In the genomic region with DNA sequence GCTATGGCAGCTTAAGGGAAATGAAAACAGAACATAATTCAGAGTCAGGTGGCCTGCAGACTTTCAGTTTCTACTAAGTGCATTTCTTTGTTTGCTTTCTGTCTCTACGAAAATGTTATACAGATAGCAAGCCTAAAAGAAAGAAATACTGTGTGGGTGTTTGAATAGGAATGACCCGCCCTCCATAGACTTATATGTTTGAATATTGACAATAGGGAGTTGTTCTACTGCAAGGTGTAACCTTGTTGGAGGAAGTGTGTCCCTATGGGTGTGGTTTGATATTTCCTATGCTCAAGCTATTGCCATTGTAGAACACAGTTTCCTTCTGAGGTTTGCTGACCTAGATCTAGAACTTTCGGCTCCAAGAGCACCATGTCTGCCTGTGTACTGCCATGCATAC, we compare ENCODE assay signal across 25 mouse cellular contexts.
"Had no signal": no experiment of that assay in that cellular context is flagged by ENCODE, and none has a peak within 500 bp of the region (broad histone marks: within the 10 kb centered on the region; RNA-seq: fewer than 3 reads in every experiment).

No protein-coding gene starts in this region.

- H3K9me3 ChIP-seq: heart, embryonic 13.5 days; heart, embryonic 15.5 days; hindbrain, embryonic 13.5 days; hindbrain, embryonic 15.5 days; kidney, embryonic 15.5 days; limb, embryonic 10.5 days; limb, embryonic 12.5 days had no signal

- ATAC-seq: hindbrain, postnatal 0 days; intestine, embryonic 16.5 days had no signal

- H3K4me2 ChIP-seq: heart, embryonic 11.5 days; heart, embryonic 13.5 days; heart, embryonic 15.5 days; hindbrain, embryonic 13.5 days; hindbrain, embryonic 15.5 days; kidney, embryonic 15.5 days; limb, embryonic 12.5 days; liver, embryonic 11.5 days had no signal

- H3K27me3 ChIP-seq: heart, embryonic 13.5 days; heart, embryonic 15.5 days; hindbrain, embryonic 13.5 days; hindbrain, embryonic 15.5 days; kidney, embryonic 15.5 days; limb, embryonic 12.5 days had no signal

- DNase-seq: gastrocnemius, postnatal 14 days; gastrocnemius, postnatal 36 days; heart, adult 2 months; heart, postnatal 14 days; heart, postnatal 36 days; kidney, adult 11 months; kidney, adult 2 months; kidney, adult 9 months; kidney, postnatal 14 days; kidney, postnatal 36 days; layer of hippocampus, adult 9-11 months; liver had no signal

- H3K27ac ChIP-seq: heart, adult 2 months; heart, embryonic 13.5 days; heart, embryonic 15.5 days; hindbrain, embryonic 13.5 days; hindbrain, embryonic 15.5 days; hindbrain, postnatal 0 days; kidney, embryonic 15.5 days; kidney, postnatal 0 days; left cerebral cortex, adult 2 months; limb, embryonic 10.5 days; limb, embryonic 12.5 days had no signal

- H3K4me1 ChIP-seq: heart, embryonic 13.5 days; heart, embryonic 15.5 days; hindbrain, embryonic 13.5 days; hindbrain, embryonic 15.5 days; kidney, embryonic 15.5 days; limb, embryonic 10.5 days; limb, embryonic 12.5 days had no signal

- H3K9ac ChIP-seq: heart, embryonic 13.5 days; heart, embryonic 15.5 days; hindbrain, embryonic 13.5 days; hindbrain, embryonic 15.5 days; kidney, embryonic 15.5 days; limb, embryonic 12.5 days had no signal

- H3K4me3 ChIP-seq: heart, adult 2 months; heart, embryonic 13.5 days; heart, embryonic 15.5 days; hindbrain, embryonic 13.5 days; hindbrain, embryonic 15.5 days; kidney, embryonic 15.5 days; left cerebral cortex, adult 2 months; limb, embryonic 10.5 days; limb, embryonic 12.5 days had no signal

- H3K36me3 ChIP-seq: heart, embryonic 13.5 days; heart, embryonic 15.5 days; hindbrain, embryonic 13.5 days; hindbrain, embryonic 15.5 days; kidney, embryonic 15.5 days; limb, embryonic 10.5 days; limb, embryonic 12.5 days had no signal
